Mouse (Mus musculus) intestine, embryonic 16.5 days (tissue): ENCODE data around the gene Afap1l2. TPM values are rescaled to one million over a fixed set of nuclear protein-coding genes. Genes with fewer than 3 reads are reported as not detected.

Experiments used
- ATAC-seq: fragments of 200-750 bp; cut with Nextera tagmentation; 2 replicates; pipeline ENCODE4 v1.8.0; 2017; ENCODE audit warnings: moderate TSS enrichment, moderate library complexity
- H3K27ac ChIP-seq: fragments of 300-500 bp; sonication (generic); 2 replicates; pipeline ENCODE4 v1.5.1; 2014; ENCODE audit warnings: mild to moderate bottlenecking, low read length
- H3K27me3 ChIP-seq: fragments of 300-500 bp; sonication (generic); replicated peaks from 2 replicates; pipeline ENCODE4 v1.6.1; 2014; ENCODE audit warnings: low read length, control low read depth, mixed read lengths; ENCODE audit not compliant: control insufficient read depth, insufficient read depth
- H3K36me3 ChIP-seq: fragments of 300-500 bp; sonication (generic); 2 replicates; pipeline ENCODE4 v1.6.1; 2014; ENCODE audit warnings: low read length, control low read depth; ENCODE audit not compliant: control insufficient read depth, insufficient read depth
- H3K4me1 ChIP-seq: fragments of 300-500 bp; sonication (generic); 2 replicates; pipeline ENCODE4 v1.6.1; 2014; ENCODE audit warnings: low read length, control low read depth, mixed read lengths; ENCODE audit not compliant: control insufficient read depth, insufficient read depth
- H3K4me2 ChIP-seq: fragments of 300-500 bp; sonication (generic); 2 replicates; pipeline ENCODE4 v1.6.1; 2014; ENCODE audit warnings: low read depth, low read length, control low read depth
- H3K4me3 ChIP-seq: fragments of 300-500 bp; sonication (generic); 2 replicates; pipeline ENCODE4 v1.5.1; 2014; ENCODE audit warnings: mild to moderate bottlenecking, low read length
- H3K9ac ChIP-seq: fragments of 300-500 bp; sonication (generic); 2 replicates; pipeline ENCODE4 v1.6.1; 2014; ENCODE audit warnings: low read depth, low read length
- H3K9me3 ChIP-seq: fragments of 300-500 bp; sonication (generic); 2 replicates; pipeline ENCODE4 v1.6.1; 2016; ENCODE audit warnings: low read length, control low read depth; ENCODE audit not compliant: control insufficient read depth
- WGBS: fragments of 180-500 bp; shearing (Covaris S2); extraction: QIAGEN DNeasy Blood & Tissue Kit; methylation state at CpG from one replicate; pipeline ENCODE4 v1.1.7; 2014; 5-methylcytosine and 5-hydroxymethylcytosine counted together
- polyA plus RNA-seq: library from polyadenylated mRNA; unstranded; fragments of >200 nt; fragmentation: Nextera tagmentation; extraction: Ambion mirVana; gene quantifications from 2 replicates; pipeline ENCODE4 v1.2.1, GENCODE M21; 2015

Gene Afap1l2
- polyA plus RNA-seq, 1 experiment from 2014 or later = 16.9 TPM

- Histone ChIP-seq H3K27ac (no peak overlapping the region), H3K4me1 (peaks cover 20% of the 10 kb centered on the region), H3K4me3 (no peak overlapping the region), H3K9ac (no peak overlapping the region), H3K9me3 (no peaks in the 10 kb centered on the region), H3K36me3 (no peaks in the 10 kb centered on the region), H3K27me3 (no peaks in the 10 kb centered on the region), H3K4me2 (no peak overlapping the region)
- WGBS = 83% methylated on average over 5 of the region's 5 CpGs
- no peak for ATAC-seq
Observed at GRCm38 (mm10) chr19:57000592-57000991, 7.4 kb downstream of the Afap1l2 start.

GRCm38 (mm10) chr19:56999781-57000180, 8.2 kb downstream of the Afap1l2 start:
- Histone ChIP-seq H3K27me3 (no peaks in the 10 kb centered on the region), H3K4me3 (no peak overlapping the region), H3K9ac (no peak overlapping the region), H3K4me1 (peaks cover 20% of the 10 kb centered on the region), H3K27ac (no peak overlapping the region), H3K4me2 (no peak overlapping the region), H3K36me3 (no peaks in the 10 kb centered on the region), H3K9me3 (no peaks in the 10 kb centered on the region)
- 68% methylated on average over 2 of the region's 2 CpGs for WGBS
- ATAC-seq = no peak

- no peaks in the 10 kb centered on the region for H3K27me3 ChIP-seq
- H3K27ac ChIP-seq = peak overlapping the region; percentile 9; the same call in 1 of the 2 replicates
- peaks cover 20% of the 10 kb centered on the region for H3K4me1 ChIP-seq
- H3K36me3 ChIP-seq = no peaks in the 10 kb centered on the region
- no peak overlapping the region for H3K9ac ChIP-seq
- no peak overlapping the region for H3K4me3 ChIP-seq
- no peak for ATAC-seq
- 71% methylated on average over 2 of the region's 2 CpGs for WGBS
- H3K4me2 ChIP-seq = no peak overlapping the region
- H3K9me3 ChIP-seq = no peaks in the 10 kb centered on the region
Observed at GRCm38 (mm10) chr19:56998910-56999309, 9.1 kb downstream of the Afap1l2 start.

- Histone ChIP-seq H3K9me3 (no peaks in the 10 kb centered on the region), H3K4me3 (no peak overlapping the region), H3K27me3 (no peaks in the 10 kb centered on the region), H3K4me2 (no peak overlapping the region), H3K4me1 (peaks cover 17% of the 10 kb centered on the region), H3K27ac (peak overlapping the region; percentile 35; the same call in 1 of the 2 replicates), H3K36me3 (no peaks in the 10 kb centered on the region), H3K9ac (no peak overlapping the region)
- no peak for ATAC-seq
- WGBS = 52% methylated on average over 4 of the region's 4 CpGs
Observed at GRCm38 (mm10) chr19:56998331-56998730, 9.7 kb downstream of the Afap1l2 start.

GRCm38 (mm10) chr19:56997164-56997599, 10.8 kb downstream of the Afap1l2 start:
- ATAC-seq = peak; percentile 89
- no peak overlapping the region for H3K4me3 ChIP-seq
- H3K27me3 ChIP-seq = no peaks in the 10 kb centered on the region
- H3K4me2 ChIP-seq = no peak overlapping the region
- peak overlapping the region; percentile 73 for H3K27ac ChIP-seq
- H3K9me3 ChIP-seq = no peaks in the 10 kb centered on the region
- no peak overlapping the region for H3K9ac ChIP-seq
- H3K4me1 ChIP-seq = peaks cover 12% of the 10 kb centered on the region
- H3K36me3 ChIP-seq = no peaks in the 10 kb centered on the region
- WGBS = 4% methylated on average over 10 of the region's 10 CpGs

- peaks cover 14% of the 10 kb centered on the region for H3K4me1 ChIP-seq
- no peak for ATAC-seq
- no peak overlapping the region for H3K27ac ChIP-seq
- H3K4me2 ChIP-seq = no peak overlapping the region
- H3K36me3 ChIP-seq = no peaks in the 10 kb centered on the region
- no peaks in the 10 kb centered on the region for H3K9me3 ChIP-seq
- H3K4me3 ChIP-seq = no peak overlapping the region
- no peak overlapping the region for H3K9ac ChIP-seq
- no peaks in the 10 kb centered on the region for H3K27me3 ChIP-seq
- 75% methylated on average over 4 of the region's 4 CpGs for WGBS
Observed at GRCm38 (mm10) chr19:56995441-56995840, 12.6 kb downstream of the Afap1l2 start.

- 72% methylated on average over 4 of the region's 4 CpGs for WGBS
- no peaks in the 10 kb centered on the region for H3K27me3 ChIP-seq
- H3K36me3 ChIP-seq = no peaks in the 10 kb centered on the region
- no peak overlapping the region for H3K9ac ChIP-seq
- H3K4me2 ChIP-seq = no peak overlapping the region
- H3K27ac ChIP-seq = no peak overlapping the region
- no peaks in the 10 kb centered on the region for H3K9me3 ChIP-seq
- no peak for ATAC-seq
- H3K4me1 ChIP-seq = peaks cover 17% of the 10 kb centered on the region
- no peak overlapping the region for H3K4me3 ChIP-seq
Observed at GRCm38 (mm10) chr19:56994653-56995052, 13.4 kb downstream of the Afap1l2 start.

GRCm38 (mm10) chr19:56993763-56994162, 14.3 kb downstream of the Afap1l2 start:
- no peak for ATAC-seq
- Histone ChIP-seq H3K27me3 (no peaks in the 10 kb centered on the region), H3K4me2 (no peak overlapping the region), H3K36me3 (no peaks in the 10 kb centered on the region), H3K4me3 (no peak overlapping the region), H3K9ac (no peak overlapping the region), H3K9me3 (no peaks in the 10 kb centered on the region), H3K4me1 (peaks cover 25% of the 10 kb centered on the region), H3K27ac (no peak overlapping the region)
- WGBS = 70% methylated on average over 4 of the region's 4 CpGs

GRCm38 (mm10) chr19:56992978-56993545, 15.0 kb downstream of the Afap1l2 start:
- Histone ChIP-seq H3K4me2 (no peak overlapping the region), H3K27ac (no peak overlapping the region), H3K27me3 (no peaks in the 10 kb centered on the region), H3K4me3 (no peak overlapping the region), H3K4me1 (peaks cover 24% of the 10 kb centered on the region), H3K36me3 (no peaks in the 10 kb centered on the region), H3K9ac (no peak overlapping the region), H3K9me3 (no peaks in the 10 kb centered on the region)
- no peak for ATAC-seq
- 66% methylated on average over 8 of the region's 8 CpGs for WGBS
